Mouse (Mus musculus) adrenal gland, adult 10 weeks (tissue): ENCODE measurements around the gene Sh3gl2. TPM values are rescaled to one million over a fixed set of nuclear protein-coding genes. Genes with fewer than 3 reads are reported as not detected.

Source experiments
- polyA plus RNA-seq: library from polyadenylated mRNA; stranded (reverse); fragments of 350-450 nt; fragmentation: Illumina TruSeq; extraction: RNeasy Lipid Tissue Mini Kit (QIAGEN cat#74804); gene quantifications from one replicate; pipeline ENCODE4 v1.2.3, GENCODE M21; 2014; ENCODE audit warnings: low read depth, low replicate concordance

Gene Sh3gl2
- 62.5 TPM for polyA plus RNA-seq

GRCm38 (mm10) chr4:85205071-85205635, at the start of gene Sh3gl2:
Sh3gl2 (plus strand) TSS chr4:85205126.

GRCm38 (mm10) chr4:85513792-85514191, 308.9 kb downstream of the Sh3gl2 start, which contains the start of gene Adamtsl1:
Adamtsl1 (plus strand) TSS chr4:85514172.

